Mouse (Mus musculus) testis, adult 2 months (tissue): ENCODE data around the gene Kif1a.

ENCODE experiments used
- CTCF ChIP-seq: fragments of 200-500 bp; IDR thresholded peaks from 2 replicates; pipeline ENCODE4 v1.5.1; 2012; ENCODE audit warnings: low read depth, mild to moderate bottlenecking, inconsistent platforms, low read length, moderate library complexity; ENCODE audit not compliant: control insufficient read depth, insufficient read depth, insufficient replicate concordance
- POLR2A ChIP-seq: fragments of 200-500 bp; IDR thresholded peaks from 2 replicates; pipeline ENCODE4 v1.6.1; 2012; ENCODE audit warnings: low read depth, mild to moderate bottlenecking, inconsistent platforms, low read length, moderate library complexity; ENCODE audit not compliant: control insufficient read depth

- peak; percentile 70; the same call in 1 of the 2 replicates for TF ChIP-seq POLR2A
- no peak for TF ChIP-seq CTCF
These were observed 13.1 kb upstream of the Kif1a start for GRCm38 (mm10) chr1:93114713-93115463.
